Mouse (Mus musculus) stomach, postnatal 0 days (tissue): ENCODE measurements around the gene Hpcal1. TPM values are rescaled to one million over a fixed set of nuclear protein-coding genes. Genes with fewer than 3 reads are reported as not detected.
"Not testable (repeated sequence)": the region's sequence is repeated elsewhere in the genome, so short reads cannot be mapped to it uniquely, and the experiment has no call there.

Source experiments
- ATAC-seq: fragments of 200-750 bp; cut with Nextera tagmentation; 2 replicates; pipeline ENCODE4 v1.8.0; 2017; ENCODE audit not compliant: low FRiP score, low TSS enrichment
- DNase-seq: peaks from one replicate; pipeline ENCODE4 v3.0.0-alpha.2; 2016; ENCODE audit warnings: low spot score
- H3K27ac ChIP-seq: fragments of 300-500 bp; sonication (generic); replicated peaks from 2 replicates; pipeline ENCODE4 v1.5.1; 2014; ENCODE audit warnings: mild to moderate bottlenecking, control low read depth
- H3K27me3 ChIP-seq: fragments of 300-500 bp; sonication (generic); 2 replicates; pipeline ENCODE4 v1.6.1; 2014; ENCODE audit warnings: low read length; ENCODE audit not compliant: control insufficient read depth, insufficient read depth
- H3K36me3 ChIP-seq: fragments of 300-500 bp; sonication (generic); 2 replicates; pipeline ENCODE4 v1.6.1; 2014; ENCODE audit warnings: low read length, mixed read lengths; ENCODE audit not compliant: control insufficient read depth, insufficient read depth
- H3K4me1 ChIP-seq: fragments of 300-500 bp; sonication (generic); replicated peaks from 2 replicates; pipeline ENCODE4 v1.6.1; 2014; ENCODE audit warnings: antibody characterized with exemption; ENCODE audit not compliant: control insufficient read depth, insufficient read depth
- H3K4me2 ChIP-seq: fragments of 300-500 bp; sonication (generic); replicated peaks from 2 replicates; pipeline ENCODE4 v1.6.1; 2014; ENCODE audit warnings: low read depth, mild to moderate bottlenecking, control low read depth, moderate library complexity
- H3K4me3 ChIP-seq: fragments of 300-500 bp; sonication (generic); 2 replicates; pipeline ENCODE4 v1.5.1; 2014; ENCODE audit warnings: low read depth, low read length, control low read depth
- H3K9ac ChIP-seq: fragments of 300-500 bp; sonication (generic); 2 replicates; pipeline ENCODE4 v1.6.1; 2014; ENCODE audit warnings: mild to moderate bottlenecking, low read length, control low read depth, mixed read lengths
- H3K9me3 ChIP-seq: fragments of 300-500 bp; sonication (generic); 2 replicates; pipeline ENCODE4 v1.6.1; 2016; ENCODE audit warnings: low read length; ENCODE audit not compliant: control insufficient read depth
- CTCF ChIP-seq: IDR thresholded peaks from 2 replicates; pipeline ENCODE4 v1.5.1; 2016; ENCODE audit warnings: antibody characterized with exemption, low read depth, mild to moderate bottlenecking, moderate library complexity
- EP300 ChIP-seq: optimal IDR thresholded peaks from 2 replicates; pipeline ENCODE3; 2016; ENCODE audit warnings: antibody characterized with exemption
- WGBS: fragments of 180-500 bp; shearing (Covaris S2); extraction: QIAGEN DNeasy Blood & Tissue Kit; methylation state at CpG from one replicate; pipeline ENCODE4 v1.1.7; 2014; 5-methylcytosine and 5-hydroxymethylcytosine counted together
- polyA plus RNA-seq: library from polyadenylated mRNA; unstranded; fragments of >200 nt; fragmentation: Nextera tagmentation; extraction: Ambion mirVana; gene quantifications from 2 replicates; pipeline ENCODE4 v1.2.1, GENCODE M21; 2015

Gene Hpcal1
- polyA plus RNA-seq, 1 experiment from 2014 or later = 62.6 TPM

- DNase-seq = peak; percentile 63
- Histone ChIP-seq H3K27me3 (no peaks in the 10 kb centered on the region), H3K9me3 (no peaks in the 10 kb centered on the region), H3K36me3 (no peaks in the 10 kb centered on the region), H3K9ac (no peak overlapping the region), H3K4me3 (no peak overlapping the region), H3K4me2 (no peak overlapping the region), H3K27ac (no peak overlapping the region), H3K4me1 (no peaks in the 10 kb centered on the region)
- TF ChIP-seq EP300 (no peak), CTCF (peak; percentile 78)
- 11% methylated on average over 3 of the region's 3 CpGs for WGBS
- ATAC-seq = peak; percentile 40; the same call in 1 of the 2 replicates
These were observed 87.7 kb downstream of the Hpcal1 start for GRCm38 (mm10) chr12:17778320-17778719.

GRCm38 (mm10) chr12:17779093-17779492 lies 88.4 kb downstream of the Hpcal1 start:
- Histone ChIP-seq H3K9ac (no peak overlapping the region), H3K36me3 (no peaks in the 10 kb centered on the region), H3K27me3 (no peaks in the 10 kb centered on the region), H3K9me3 (no peaks in the 10 kb centered on the region), H3K4me1 (no peaks in the 10 kb centered on the region), H3K4me3 (no peak overlapping the region), H3K4me2 (no peak overlapping the region), H3K27ac (no peak overlapping the region)
- TF ChIP-seq EP300 (no peak), CTCF (no peak)
- DNase-seq (no peak), ATAC-seq (no peak)
- WGBS = 41% methylated on average over 3 of the region's 3 CpGs

GRCm38 (mm10) chr12:17789486-17789885 lies 98.8 kb downstream of the Hpcal1 start:
- DNase-seq = no peak
- WGBS = 58% methylated on average over 3 of the region's 3 CpGs
- no peak for ATAC-seq

GRCm38 (mm10) chr12:17791111-17791510 lies 100.5 kb downstream of the Hpcal1 start:
- H3K9ac ChIP-seq = no peak overlapping the region
- H3K4me2 ChIP-seq = no peak overlapping the region
- H3K27ac ChIP-seq = no peak overlapping the region
- 89% methylated on average over 6 of the region's 6 CpGs for WGBS
- no peaks in the 10 kb centered on the region for H3K9me3 ChIP-seq
- H3K4me1 ChIP-seq = no peaks in the 10 kb centered on the region
- no peak overlapping the region for H3K4me3 ChIP-seq
- DNase-seq (no peak), ATAC-seq (no peak)
- no peaks in the 10 kb centered on the region for H3K27me3 ChIP-seq
- TF ChIP-seq CTCF = no peak
- TF ChIP-seq EP300 = no peak
- H3K36me3 ChIP-seq = no peaks in the 10 kb centered on the region

More at GRCm38 (mm10) chr12:17789486-17789885, 98.8 kb downstream of the Hpcal1 start:
- H3K4me2 ChIP-seq = no peak overlapping the region
- no peaks in the 10 kb centered on the region for H3K36me3 ChIP-seq
- H3K4me3 ChIP-seq = no peak overlapping the region
- no peak overlapping the region for H3K27ac ChIP-seq
- TF ChIP-seq CTCF (peak; percentile 43), EP300 (no peak)
- no peaks in the 10 kb centered on the region for H3K4me1 ChIP-seq
- H3K9me3 ChIP-seq = no peaks in the 10 kb centered on the region
- H3K9ac ChIP-seq = no peak overlapping the region
- H3K27me3 ChIP-seq = no peaks in the 10 kb centered on the region

- Histone ChIP-seq H3K4me1 (no peaks in the 10 kb centered on the region), H3K27ac (no peak overlapping the region), H3K27me3 (no peaks in the 10 kb centered on the region), H3K4me3 (no peak overlapping the region), H3K9ac (no peak overlapping the region), H3K4me2 (no peak overlapping the region), H3K9me3 (no peaks in the 10 kb centered on the region), H3K36me3 (no peaks in the 10 kb centered on the region)
- WGBS = 83% methylated on average over 1 of the region's 1 CpGs
- TF ChIP-seq CTCF (no peak), EP300 (no peak)
- DNase-seq = no peak
- ATAC-seq = no peak
These were observed 102.1 kb downstream of the Hpcal1 start for GRCm38 (mm10) chr12:17792756-17793155.

- DNase-seq (peak; percentile 74), ATAC-seq (0 out of 2 replicates have a peak, but pooled peaks have one; percentile 24)
- WGBS = 61% methylated on average over 3 of the region's 3 CpGs
- Histone ChIP-seq H3K4me2 (no peak overlapping the region), H3K4me1 (no peaks in the 10 kb centered on the region), H3K27ac (no peak overlapping the region), H3K9ac (no peak overlapping the region), H3K4me3 (no peak overlapping the region), H3K27me3 (no peaks in the 10 kb centered on the region), H3K9me3 (no peaks in the 10 kb centered on the region), H3K36me3 (no peaks in the 10 kb centered on the region)
- TF ChIP-seq CTCF (peak; percentile 78), EP300 (no peak)
These were observed 105.1 kb downstream of the Hpcal1 start for GRCm38 (mm10) chr12:17795660-17796278.

- H3K9ac ChIP-seq, DNase-seq: not testable (repeated sequence)
- WGBS = 91% methylated on average over 11 of the region's 11 CpGs
These were observed 107.6 kb downstream of the Hpcal1 start for GRCm38 (mm10) chr12:17798261-17798660.

More at GRCm38 (mm10) chr12:17798261-17798660, 107.6 kb downstream of the Hpcal1 start:
- not testable (repeated sequence) for H3K4me1 ChIP-seq, H3K27ac ChIP-seq, H3K9me3 ChIP-seq, H3K4me2 ChIP-seq, ATAC-seq, H3K36me3 ChIP-seq, H3K4me3 ChIP-seq, H3K27me3 ChIP-seq
